Mouse (Mus musculus): ENCODE results near the gene 1700066M21Rik. TPM values are rescaled to one million over a fixed set of nuclear protein-coding genes. Genes with fewer than 3 reads are reported as not detected.

The 1700066M21Rik gene
- total and polyA plus RNA-seq, 2 experiments from 2014 or later, result 4.8 to 5.2 TPM

GRCm38 (mm10) chr1:57335200-57335599, 42.2 kb upstream of the 1700066M21Rik start:
- Histone ChIP-seq H3K4me1 (ENCODE audit: control insufficient read depth, insufficient read depth) (0 out of 2 replicates have a peak, but pooled peaks cover 11% of the 10 kb centered on the region), H3K4me3 (ENCODE audit: low read depth, low read length) (no peak overlapping the region), H3K36me3 (replicated peaks; ENCODE audit: control insufficient read depth, insufficient read depth, low read length) (no peaks in the 10 kb centered on the region), H3K4me2 (ENCODE audit: low read depth, low read length) (no peak overlapping the region), H3K9me3 (replicated peaks; ENCODE audit: control insufficient read depth, low read length) (no peaks in the 10 kb centered on the region), H3K27me3 (ENCODE audit: control insufficient read depth, insufficient read depth, low read length) (no peaks in the 10 kb centered on the region), H3K9ac (replicated peaks; ENCODE audit: low read depth, low read length) (no peak overlapping the region), H3K27ac (ENCODE audit: low read depth) (no peak overlapping the region)
- TF ChIP-seq EP300 (IDR thresholded peaks at IDR 0.05; ENCODE audit: low read depth), result no peak
- TF ChIP-seq CTCF (IDR thresholded peaks at IDR 0.05; ENCODE audit: low read depth), result no peak
- WGBS, result 64% methylated on average over 5 of the region's 5 CpGs
- DNase-seq (ENCODE audit: low spot score) (no peak), ATAC-seq (ENCODE audit: insufficient read depth, low read depth) (no peak)

DNA sequence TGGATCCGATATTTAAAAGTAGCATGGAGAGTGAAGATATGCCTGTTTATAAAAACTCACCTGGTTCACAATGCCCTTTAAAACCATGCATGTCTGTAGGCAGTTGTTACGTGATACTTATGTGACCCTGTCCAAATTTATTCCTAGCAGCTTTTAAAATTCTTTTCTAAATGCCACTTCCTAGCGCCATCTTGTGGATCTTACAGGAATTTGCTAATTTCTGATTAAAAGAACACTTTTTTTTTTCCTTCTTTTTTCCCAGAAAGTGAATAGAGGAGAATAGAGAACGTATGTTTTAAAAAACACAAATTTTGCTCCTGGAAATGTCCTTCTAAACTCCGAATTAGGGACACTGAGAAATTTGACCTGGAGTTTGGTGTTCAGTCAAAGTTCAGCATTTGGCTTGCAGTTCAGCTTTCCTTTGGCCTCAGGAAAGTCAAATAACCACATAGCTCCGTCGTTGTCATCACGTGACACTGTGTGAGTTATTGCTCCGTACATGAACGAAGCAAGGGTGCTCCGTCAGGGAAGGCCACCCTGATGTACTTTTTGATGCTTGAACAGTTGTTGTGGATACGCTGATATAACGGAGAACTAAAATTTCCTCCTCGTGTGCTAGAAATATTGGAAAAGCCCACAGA, 38.1 kb upstream of the 1700066M21Rik start:
- ATAC-seq (ENCODE audit: insufficient read depth, low read depth) (no peak), DNase-seq (ENCODE audit: low spot score) (peak; percentile 61)
- no peaks in the 10 kb centered on the region for H3K4me1 ChIP-seq (ENCODE audit: control insufficient read depth, insufficient read depth)

GRCm38 (mm10) chr1:57341197-57341596, 36.2 kb upstream of the 1700066M21Rik start:
- Histone ChIP-seq H3K4me2 (ENCODE audit: low read depth, low read length) (no peak overlapping the region), H3K4me1 (ENCODE audit: control insufficient read depth, insufficient read depth) (no peaks in the 10 kb centered on the region), H3K9me3 (replicated peaks; ENCODE audit: control insufficient read depth, low read length) (no peaks in the 10 kb centered on the region), H3K4me3 (ENCODE audit: low read depth, low read length) (no peak overlapping the region), H3K27me3 (ENCODE audit: control insufficient read depth, insufficient read depth, low read length) (no peaks in the 10 kb centered on the region), H3K9ac (replicated peaks; ENCODE audit: low read depth, low read length) (no peak overlapping the region), H3K36me3 (replicated peaks; ENCODE audit: control insufficient read depth, insufficient read depth, low read length) (no peaks in the 10 kb centered on the region), H3K27ac (ENCODE audit: low read depth) (no peak overlapping the region)
- no peak for TF ChIP-seq EP300 (IDR thresholded peaks at IDR 0.05; ENCODE audit: low read depth)
- no peak for TF ChIP-seq CTCF (IDR thresholded peaks at IDR 0.05; ENCODE audit: low read depth)
- ATAC-seq (ENCODE audit: insufficient read depth, low read depth) (no peak), DNase-seq (ENCODE audit: low spot score) (no peak)
- 37% methylated on average over 2 of the region's 2 CpGs for WGBS

More for the DNA sequence above, 38.1 kb upstream of the 1700066M21Rik start:
- Histone ChIP-seq H3K9me3 (replicated peaks; ENCODE audit: control insufficient read depth, low read length) (no peaks in the 10 kb centered on the region), H3K4me3 (ENCODE audit: low read depth, low read length) (no peak overlapping the region), H3K36me3 (replicated peaks; ENCODE audit: control insufficient read depth, insufficient read depth, low read length) (no peaks in the 10 kb centered on the region), H3K27ac (ENCODE audit: low read depth) (no peak overlapping the region), H3K9ac (replicated peaks; ENCODE audit: low read depth, low read length) (no peak overlapping the region), H3K4me2 (ENCODE audit: low read depth, low read length) (no peak overlapping the region), H3K27me3 (ENCODE audit: control insufficient read depth, insufficient read depth, low read length) (no peaks in the 10 kb centered on the region)
- 44% methylated on average over 14 of the region's 14 CpGs for WGBS
- TF ChIP-seq CTCF (IDR thresholded peaks at IDR 0.05; ENCODE audit: low read depth) (peak; percentile 51), EP300 (IDR thresholded peaks at IDR 0.05; ENCODE audit: low read depth) (no peak)

GRCm38 (mm10) chr1:57347487-57347886, 29.9 kb upstream of the 1700066M21Rik start:
- Histone ChIP-seq H3K27me3 (ENCODE audit: control insufficient read depth, insufficient read depth, low read length) (no peaks in the 10 kb centered on the region), H3K4me1 (ENCODE audit: control insufficient read depth, insufficient read depth) (no peaks in the 10 kb centered on the region), H3K9ac (replicated peaks; ENCODE audit: low read depth, low read length) (no peak overlapping the region), H3K27ac (ENCODE audit: low read depth) (no peak overlapping the region), H3K4me3 (ENCODE audit: low read depth, low read length) (no peak overlapping the region), H3K4me2 (ENCODE audit: low read depth, low read length) (no peak overlapping the region), H3K36me3 (replicated peaks; ENCODE audit: control insufficient read depth, insufficient read depth, low read length) (no peaks in the 10 kb centered on the region), H3K9me3 (replicated peaks; ENCODE audit: control insufficient read depth, low read length) (no peaks in the 10 kb centered on the region)
- no peak for ATAC-seq (ENCODE audit: insufficient read depth, low read depth)
- TF ChIP-seq EP300 (IDR thresholded peaks at IDR 0.05; ENCODE audit: low read depth), result no peak
- no peak for TF ChIP-seq CTCF (IDR thresholded peaks at IDR 0.05; ENCODE audit: low read depth)
- no peak for DNase-seq (ENCODE audit: low spot score)

- Histone ChIP-seq H3K9me3 (replicated peaks; ENCODE audit: control insufficient read depth, low read length) (no peaks in the 10 kb centered on the region), H3K27me3 (ENCODE audit: control insufficient read depth, insufficient read depth, low read length) (no peaks in the 10 kb centered on the region), H3K4me3 (ENCODE audit: low read depth, low read length) (no peak overlapping the region), H3K36me3 (replicated peaks; ENCODE audit: control insufficient read depth, insufficient read depth, low read length) (no peaks in the 10 kb centered on the region), H3K4me2 (ENCODE audit: low read depth, low read length) (no peak overlapping the region), H3K27ac (ENCODE audit: low read depth) (no peak overlapping the region), H3K9ac (replicated peaks; ENCODE audit: low read depth, low read length) (no peak overlapping the region), H3K4me1 (ENCODE audit: control insufficient read depth, insufficient read depth) (no peaks in the 10 kb centered on the region)
- DNase-seq (ENCODE audit: low spot score) (no peak), ATAC-seq (ENCODE audit: insufficient read depth, low read depth) (no peak)
- WGBS, result 25% methylated on average over 1 of the region's 1 CpGs
- TF ChIP-seq EP300 (IDR thresholded peaks at IDR 0.05; ENCODE audit: low read depth), result no peak
- TF ChIP-seq CTCF (IDR thresholded peaks at IDR 0.05; ENCODE audit: low read depth), result no peak
These were observed 25.5 kb upstream of the 1700066M21Rik start for GRCm38 (mm10) chr1:57351941-57352340.

DNA sequence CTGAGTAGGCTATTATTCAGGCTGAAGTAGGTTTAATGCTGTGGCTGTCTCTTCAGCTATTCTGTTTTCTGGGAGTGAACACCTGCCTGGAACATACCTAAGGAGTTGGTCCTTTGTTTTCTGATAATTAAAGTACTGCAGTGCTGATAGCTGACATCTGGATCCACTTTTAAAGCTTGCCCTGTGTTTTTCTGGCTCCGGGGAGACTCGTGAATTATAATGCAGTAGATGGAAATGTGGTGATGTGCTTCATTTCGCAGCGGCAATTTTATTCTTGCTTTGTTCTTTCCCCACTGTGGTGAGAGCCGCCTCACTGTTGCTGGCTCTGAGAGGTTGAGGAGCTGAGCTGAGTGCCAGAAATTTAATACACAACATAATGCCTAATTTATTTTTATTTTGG, 18.9 kb upstream of the 1700066M21Rik start:
- WGBS, result 71% methylated on average over 5 of the region's 5 CpGs
- H3K9ac ChIP-seq (replicated peaks; ENCODE audit: low read depth, low read length), result no peak overlapping the region
- no peak overlapping the region for H3K27ac ChIP-seq (ENCODE audit: low read depth)
- ATAC-seq (ENCODE audit: insufficient read depth, low read depth) (no peak), DNase-seq (ENCODE audit: low spot score) (no peak)
- H3K4me2 ChIP-seq (ENCODE audit: low read depth, low read length), result no peak overlapping the region
- no peaks in the 10 kb centered on the region for H3K27me3 ChIP-seq (ENCODE audit: control insufficient read depth, insufficient read depth, low read length)
- H3K4me1 ChIP-seq (ENCODE audit: control insufficient read depth, insufficient read depth), result no peaks in the 10 kb centered on the region
- no peaks in the 10 kb centered on the region for H3K36me3 ChIP-seq (replicated peaks; ENCODE audit: control insufficient read depth, insufficient read depth, low read length)
- TF ChIP-seq CTCF (IDR thresholded peaks at IDR 0.05; ENCODE audit: low read depth) (no peak), EP300 (IDR thresholded peaks at IDR 0.05; ENCODE audit: low read depth) (no peak)
- no peak overlapping the region for H3K4me3 ChIP-seq (ENCODE audit: low read depth, low read length)
- no peaks in the 10 kb centered on the region for H3K9me3 ChIP-seq (replicated peaks; ENCODE audit: control insufficient read depth, low read length)
